Mouse (Mus musculus) limb, embryonic 15.5 days (tissue): Measurements from ENCODE around the gene Mettl7a1. TPM values are rescaled to one million over a fixed set of nuclear protein-coding genes. Genes with fewer than 3 reads are reported as not detected.
"Not testable (repeated sequence)": the region's sequence is repeated elsewhere in the genome, so short reads cannot be mapped to it uniquely, and the experiment has no call there.

Experiments used
- ATAC-seq: fragments of 200-750 bp; cut with Nextera tagmentation; 2 replicates; pipeline ENCODE4 v1.8.0; 2017; ENCODE audit warnings: low read depth, moderate TSS enrichment; ENCODE audit not compliant: insufficient number of reproducible peaks, low FRiP score, low TSS enrichment
- H3K27ac ChIP-seq: fragments of 300-500 bp; sonication (generic); 2 replicates; pipeline ENCODE4 v1.5.1; 2015; ENCODE audit warnings: moderate library complexity, mild to moderate bottlenecking, inconsistent platforms
- H3K27me3 ChIP-seq: fragments of 300-500 bp; sonication (generic); 2 replicates; pipeline ENCODE4 v1.6.1; 2015; ENCODE audit warnings: inconsistent platforms
- H3K36me3 ChIP-seq: fragments of 300-500 bp; sonication (generic); 2 replicates; pipeline ENCODE4 v1.6.1; 2015; ENCODE audit warnings: inconsistent platforms
- H3K4me1 ChIP-seq: fragments of 300-500 bp; sonication (generic); 2 replicates; pipeline ENCODE4 v1.6.1; 2015; ENCODE audit warnings: inconsistent platforms
- H3K4me2 ChIP-seq: fragments of 300-500 bp; sonication (generic); 2 replicates; pipeline ENCODE4 v1.6.1; 2015; ENCODE audit warnings: mild to moderate bottlenecking, inconsistent platforms
- H3K4me3 ChIP-seq: fragments of 300-500 bp; sonication (generic); 2 replicates; pipeline ENCODE4 v1.5.1; 2015; ENCODE audit warnings: mild to moderate bottlenecking, inconsistent platforms
- H3K9ac ChIP-seq: fragments of 300-500 bp; sonication (generic); 2 replicates; pipeline ENCODE4 v1.6.1; 2015; ENCODE audit warnings: inconsistent platforms
- H3K9me3 ChIP-seq: fragments of 300-500 bp; sonication (generic); 2 replicates; pipeline ENCODE4 v1.6.1; 2016; ENCODE audit warnings: inconsistent platforms
- WGBS: fragments of 180-500 bp; shearing (Covaris S2); methylation state at CpG from one replicate; pipeline ENCODE4 v1.1.7; 2015; 5-methylcytosine and 5-hydroxymethylcytosine counted together
- polyA plus RNA-seq: library from polyadenylated mRNA; unstranded; fragments of >200 nt; fragmentation: Nextera tagmentation; extraction: Ambion mirVana; gene quantifications from 2 replicates; pipeline ENCODE4 v1.2.1, GENCODE M21; 2015

Gene Mettl7a1
- 4.8 and 6.3 TPM in 2 replicates for polyA plus RNA-seq

- Histone ChIP-seq H3K9ac (peak within 1 kb of the TSS; percentile 33), H3K27ac (peak within 1 kb of the TSS; percentile 73), H3K4me1 (peaks cover 2% of the 10 kb centered on the region; the same call in 1 of the 2 replicates), H3K36me3 (no peaks in the 10 kb centered on the region), H3K4me2 (peak within 1 kb of the TSS; percentile 76), H3K27me3 (no peaks in the 10 kb centered on the region), H3K4me3 (peak within 1 kb of the TSS; percentile 53), H3K9me3 (no peaks in the 10 kb centered on the region)
- 3% methylated on average over 20 of the region's 30 CpGs for WGBS
- peak; percentile 57; the same call in 1 of the 2 replicates for ATAC-seq
These were observed at the start of gene Mettl7a1 for GRCm38 (mm10) chr15:100304019-100304991. Gene Mettl7a1, plus strand, starts transcription at chr15:100304140.

GRCm38 (mm10) chr15:100256386-100256785 lies 47.6 kb upstream of the Mettl7a1 start:
- no peak overlapping the region for H3K27ac ChIP-seq
- H3K4me2 ChIP-seq: no peak overlapping the region
- H3K4me1 ChIP-seq: no peaks in the 10 kb centered on the region
- ATAC-seq: no peak
- no peak overlapping the region for H3K9ac ChIP-seq
- H3K36me3 ChIP-seq: peaks cover 80% of the 10 kb centered on the region
- H3K4me3 ChIP-seq: no peak overlapping the region
- no peaks in the 10 kb centered on the region for H3K27me3 ChIP-seq
- no peaks in the 10 kb centered on the region for H3K9me3 ChIP-seq
- WGBS: 88% methylated on average over 6 of the region's 6 CpGs

GRCm38 (mm10) chr15:100257305-100257704 lies 46.6 kb upstream of the Mettl7a1 start:
- ATAC-seq: no peak
- no peak overlapping the region for H3K27ac ChIP-seq
- H3K9ac ChIP-seq: no peak overlapping the region
- peaks cover 75% of the 10 kb centered on the region for H3K36me3 ChIP-seq
- no peaks in the 10 kb centered on the region for H3K4me1 ChIP-seq
- WGBS: 86% methylated on average over 5 of the region's 5 CpGs
- no peak overlapping the region for H3K4me2 ChIP-seq
- no peaks in the 10 kb centered on the region for H3K27me3 ChIP-seq
- no peak overlapping the region for H3K4me3 ChIP-seq
- no peaks in the 10 kb centered on the region for H3K9me3 ChIP-seq

- Histone ChIP-seq H3K4me2 (no peak overlapping the region), H3K4me1 (no peaks in the 10 kb centered on the region), H3K27me3 (no peaks in the 10 kb centered on the region), H3K27ac (no peak overlapping the region), H3K9ac (no peak overlapping the region), H3K4me3 (no peak overlapping the region), H3K36me3 (peaks cover 64% of the 10 kb centered on the region), H3K9me3 (no peaks in the 10 kb centered on the region)
- 94% methylated on average over 7 of the region's 7 CpGs for WGBS
- no peak for ATAC-seq
These were observed 45.1 kb upstream of the Mettl7a1 start for GRCm38 (mm10) chr15:100258646-100259425.

DNA sequence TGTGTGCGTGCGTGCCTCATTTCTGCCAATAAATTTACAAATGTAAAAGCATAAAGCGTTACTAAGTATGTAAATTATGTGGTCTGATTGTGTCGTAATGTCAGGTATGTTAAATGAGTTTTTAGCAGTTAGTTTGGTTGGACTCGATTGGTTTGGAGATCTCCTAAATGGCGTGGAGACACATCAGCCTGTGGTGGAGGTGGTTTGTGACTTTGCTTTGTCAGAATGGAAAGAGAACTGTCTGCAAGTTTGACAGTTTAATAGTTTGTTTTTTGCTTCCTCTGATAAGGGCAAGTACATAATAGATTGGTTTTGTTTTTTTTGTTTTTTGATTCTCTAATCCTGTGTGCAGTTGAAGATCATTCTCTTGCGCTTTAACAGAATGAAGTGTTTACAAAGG lies 43.6 kb upstream of the Mettl7a1 start:
- H3K9ac ChIP-seq, H3K4me1 ChIP-seq, H3K27ac ChIP-seq, H3K27me3 ChIP-seq, ATAC-seq, H3K4me3 ChIP-seq, H3K4me2 ChIP-seq, H3K9me3 ChIP-seq: not testable (repeated sequence)
- WGBS: 92% methylated on average over 7 of the region's 7 CpGs
- peaks cover 49% of the 10 kb centered on the region for H3K36me3 ChIP-seq

DNA sequence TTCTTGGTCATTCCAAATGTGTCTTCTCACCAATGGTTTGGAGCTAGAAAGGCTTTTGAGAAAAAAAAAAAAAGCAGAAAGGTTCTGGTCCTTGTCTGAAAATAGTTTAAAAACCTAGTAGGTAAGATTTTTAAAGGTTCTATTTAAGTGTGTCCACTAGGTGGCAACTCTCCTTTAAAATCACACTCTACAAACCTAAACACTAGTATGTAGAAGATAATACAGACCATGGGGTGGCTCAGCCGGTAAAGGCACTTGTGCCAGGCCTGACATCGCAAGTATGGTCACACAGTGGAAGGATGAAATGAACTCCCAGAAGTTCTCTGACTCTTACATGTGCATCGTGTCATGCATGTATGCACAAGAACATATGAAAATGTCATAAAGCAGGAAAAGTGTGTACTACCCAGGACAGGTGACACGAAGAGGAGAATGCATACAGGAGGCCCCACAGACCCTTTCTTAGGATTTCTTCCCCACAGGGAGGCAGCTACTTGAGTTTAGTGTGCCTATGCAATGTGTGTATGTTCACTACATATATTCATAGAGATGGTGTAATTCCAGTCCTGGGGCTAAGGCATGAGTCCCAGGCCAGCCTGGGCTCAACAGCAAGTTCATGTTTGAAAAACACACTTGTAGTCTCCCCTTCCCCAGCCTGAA lies 40.6 kb upstream of the Mettl7a1 start:
- H3K4me3 ChIP-seq: no peak overlapping the region
- H3K4me1 ChIP-seq: no peaks in the 10 kb centered on the region
- H3K9me3 ChIP-seq: no peaks in the 10 kb centered on the region
- no peak overlapping the region for H3K9ac ChIP-seq
- no peak overlapping the region for H3K4me2 ChIP-seq
- no peak for ATAC-seq
- no peaks in the 10 kb centered on the region for H3K27me3 ChIP-seq
- 17% methylated on average over 4 of the region's 4 CpGs for WGBS
- H3K27ac ChIP-seq: no peak overlapping the region
- H3K36me3 ChIP-seq: peaks cover 22% of the 10 kb centered on the region

DNA sequence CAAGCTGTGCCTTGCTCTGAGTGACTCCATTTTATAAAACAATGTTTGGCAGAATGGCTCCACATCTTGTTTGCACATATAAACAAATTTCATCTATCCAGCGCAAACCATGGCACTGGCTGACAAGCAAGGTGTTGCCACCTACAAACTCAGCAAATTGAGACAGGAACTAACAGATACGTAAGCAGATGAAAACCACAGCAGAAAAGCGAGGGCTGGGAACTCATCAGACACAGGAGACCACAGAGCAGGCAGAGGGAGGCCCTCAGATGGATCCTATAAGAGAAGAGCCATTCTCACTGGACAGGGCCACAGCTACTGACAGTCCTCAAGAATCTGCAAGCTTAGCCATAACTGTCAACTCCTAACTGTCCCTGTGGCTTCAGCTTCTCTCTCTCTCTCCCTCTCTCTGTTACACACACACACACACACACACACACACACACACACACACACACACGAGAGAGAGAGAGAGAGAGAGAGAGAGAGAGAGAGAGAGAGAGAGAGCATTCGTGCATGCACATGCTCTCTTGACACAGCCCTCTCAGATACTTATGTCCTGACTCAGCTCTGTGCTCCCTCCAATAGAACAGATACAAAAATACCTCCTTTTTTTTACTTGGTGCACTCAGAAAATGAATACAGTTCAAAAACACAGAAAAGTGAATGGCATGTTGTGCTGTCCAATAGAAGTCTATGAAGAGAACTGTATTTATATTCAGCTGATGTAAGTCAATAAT lies 38.2 kb upstream of the Mettl7a1 start:
- Histone ChIP-seq H3K27ac (no peak overlapping the region), H3K9me3 (no peaks in the 10 kb centered on the region), H3K27me3 (no peaks in the 10 kb centered on the region), H3K4me3 (no peak overlapping the region), H3K9ac (no peak overlapping the region), H3K4me1 (no peaks in the 10 kb centered on the region), H3K36me3 (peaks cover 10% of the 10 kb centered on the region; the same call in 1 of the 2 replicates), H3K4me2 (no peak overlapping the region)
- no peak for ATAC-seq
- WGBS: 85% methylated on average over 4 of the region's 5 CpGs

DNA sequence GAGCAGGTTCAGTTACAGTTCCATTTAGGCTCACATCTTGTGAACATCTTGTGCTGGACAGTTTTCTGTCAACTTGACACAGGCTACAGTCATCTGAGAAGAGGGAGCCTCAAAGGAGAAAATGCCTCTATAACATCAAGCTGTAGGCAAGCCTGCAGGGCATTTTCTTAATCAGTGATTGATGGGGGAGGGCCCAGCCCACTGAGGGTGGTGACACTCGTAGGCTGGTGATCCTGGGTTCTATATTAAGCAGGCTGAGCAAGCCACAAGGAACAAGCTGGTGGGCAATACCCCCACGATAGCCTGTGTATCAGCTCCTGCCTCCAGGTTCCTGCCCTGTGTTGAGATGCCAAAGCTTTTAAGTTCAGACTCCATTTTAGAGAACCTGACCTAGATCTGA lies 35.0 kb upstream of the Mettl7a1 start:
- Histone ChIP-seq H3K4me1 (no peaks in the 10 kb centered on the region), H3K27ac (no peak overlapping the region), H3K9ac (no peak overlapping the region), H3K4me2 (no peak overlapping the region), H3K27me3 (no peaks in the 10 kb centered on the region), H3K4me3 (no peak overlapping the region), H3K9me3 (no peaks in the 10 kb centered on the region), H3K36me3 (no peaks in the 10 kb centered on the region)
- WGBS: 68% methylated on average over 2 of the region's 2 CpGs
- ATAC-seq: no peak

GRCm38 (mm10) chr15:100269776-100270175 lies 34.2 kb upstream of the Mettl7a1 start:
- no peaks in the 10 kb centered on the region for H3K9me3 ChIP-seq
- no peaks in the 10 kb centered on the region for H3K36me3 ChIP-seq
- H3K9ac ChIP-seq: no peak overlapping the region
- no peaks in the 10 kb centered on the region for H3K4me1 ChIP-seq
- H3K4me3 ChIP-seq: no peak overlapping the region
- no peak overlapping the region for H3K27ac ChIP-seq
- H3K27me3 ChIP-seq: no peaks in the 10 kb centered on the region
- 34% methylated on average over 9 of the region's 9 CpGs for WGBS
- no peak overlapping the region for H3K4me2 ChIP-seq
- ATAC-seq: no peak

DNA sequence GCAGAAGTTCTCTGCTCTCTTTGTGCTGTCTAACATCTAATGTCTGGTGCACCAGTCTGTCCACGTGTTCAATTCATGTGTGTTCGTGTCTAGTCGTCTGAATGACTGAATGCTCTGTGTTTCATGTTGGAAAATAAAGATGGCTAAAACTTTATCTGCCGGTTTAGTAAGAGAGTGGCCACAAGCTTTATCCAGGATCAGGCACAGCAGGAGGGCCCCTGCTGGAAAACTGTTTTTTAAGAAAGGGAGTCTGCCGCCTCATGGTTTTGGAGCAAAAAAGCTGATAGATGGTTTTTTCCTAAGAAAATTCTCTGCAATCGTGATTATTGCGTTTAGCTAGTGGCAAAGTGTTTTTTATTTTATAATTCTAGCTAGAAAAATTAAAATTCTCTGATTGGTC lies 33.3 kb upstream of the Mettl7a1 start:
- H3K9me3 ChIP-seq, H3K4me2 ChIP-seq, H3K27ac ChIP-seq, H3K4me1 ChIP-seq, H3K27me3 ChIP-seq, H3K4me3 ChIP-seq, ATAC-seq, H3K36me3 ChIP-seq, H3K9ac ChIP-seq: not testable (repeated sequence)
- whole genome bisulfite sequencing: 38% methylated on average over 7 of the region's 7 CpGs

DNA sequence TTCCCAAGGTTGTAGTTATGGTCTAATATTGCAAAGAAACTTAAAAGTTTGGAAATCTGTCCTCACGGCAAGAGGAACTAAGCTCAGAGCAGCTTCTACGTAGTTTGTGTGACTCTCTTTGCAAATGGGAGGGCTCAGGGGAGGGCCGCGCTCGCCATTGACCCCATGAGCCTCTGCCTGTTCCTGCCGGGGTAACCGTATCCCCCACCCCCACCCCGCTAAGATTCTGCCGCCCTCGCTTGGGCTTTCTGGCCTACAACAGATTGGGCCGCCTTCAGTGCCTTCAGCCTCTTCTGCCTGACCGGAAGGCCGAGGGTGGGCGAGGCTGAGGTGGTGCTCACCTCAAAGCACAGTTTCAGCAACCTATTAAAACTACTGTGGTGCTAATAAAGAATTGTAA lies 32.5 kb upstream of the Mettl7a1 start:
- H3K27me3 ChIP-seq: no peaks in the 10 kb centered on the region
- H3K9me3 ChIP-seq: no peaks in the 10 kb centered on the region
- 69% methylated on average over 14 of the region's 14 CpGs for WGBS
- ATAC-seq: no peak
- no peaks in the 10 kb centered on the region for H3K4me1 ChIP-seq
- H3K27ac ChIP-seq: no peak overlapping the region
- H3K4me3 ChIP-seq: no peak overlapping the region
- no peaks in the 10 kb centered on the region for H3K36me3 ChIP-seq
- no peak overlapping the region for H3K4me2 ChIP-seq
- no peak overlapping the region for H3K9ac ChIP-seq
